Mouse (Mus musculus) kidney, embryonic 16.5 days (tissue): ENCODE results near the gene Sf3b1. TPM values are rescaled to one million over a fixed set of nuclear protein-coding genes. Genes with fewer than 3 reads are reported as not detected.
A peak's percentile ranks its signal among the peaks of the same experiment; 100 is the strongest.
"Not testable (repeated sequence)": the region's sequence is repeated elsewhere in the genome, so short reads cannot be mapped to it uniquely, and the experiment has no call there.

Experiments used
- ATAC-seq: fragments of 200-750 bp; cut with Nextera tagmentation; 2 replicates; pipeline ENCODE4 v1.8.0; 2017; ENCODE audit warnings: moderate TSS enrichment; ENCODE audit not compliant: low FRiP score, low TSS enrichment
- H3K27ac ChIP-seq: fragments of 300-500 bp; sonication (generic); 2 replicates; pipeline ENCODE4 v1.5.1; 2014; ENCODE audit warnings: low read length
- H3K27me3 ChIP-seq: fragments of 300-500 bp; sonication (generic); 2 replicates; pipeline ENCODE4 v1.6.1; 2014; ENCODE audit warnings: low read length, control low read depth, mixed read lengths; ENCODE audit not compliant: insufficient read depth
- H3K36me3 ChIP-seq: fragments of 300-500 bp; sonication (generic); 2 replicates; pipeline ENCODE4 v1.6.1; 2014; ENCODE audit warnings: low read length, control low read depth, mixed read lengths; ENCODE audit not compliant: insufficient read depth
- H3K4me1 ChIP-seq: fragments of 300-500 bp; sonication (generic); 2 replicates; pipeline ENCODE4 v1.6.1; 2014; ENCODE audit warnings: low read length, control low read depth, mixed read lengths; ENCODE audit not compliant: insufficient read depth
- H3K4me2 ChIP-seq: fragments of 300-500 bp; sonication (generic); replicated peaks from 2 replicates; pipeline ENCODE4 v1.6.1; 2014; ENCODE audit warnings: low read depth, low read length
- H3K4me3 ChIP-seq: fragments of 300-500 bp; sonication (generic); 2 replicates; pipeline ENCODE4 v1.5.1; 2014; ENCODE audit warnings: mild to moderate bottlenecking, low read length
- H3K9ac ChIP-seq: fragments of 300-500 bp; sonication (generic); replicated peaks from 2 replicates; pipeline ENCODE4 v1.6.1; 2014; ENCODE audit warnings: low read length
- H3K9me3 ChIP-seq: fragments of 300-500 bp; sonication (generic); 2 replicates; pipeline ENCODE4 v1.6.1; 2016; ENCODE audit warnings: low read length, control low read depth
- WGBS: fragments of 180-500 bp; shearing (Covaris S2); extraction: QIAGEN DNeasy Blood & Tissue Kit; methylation state at CpG from one replicate; pipeline ENCODE4 v1.1.7; 2014; 5-methylcytosine and 5-hydroxymethylcytosine counted together
- polyA plus RNA-seq: library from polyadenylated mRNA; unstranded; fragments of >200 nt; fragmentation: Nextera tagmentation; extraction: Ambion mirVana; gene quantifications from 2 replicates; pipeline ENCODE4 v1.2.1, GENCODE M21; 2015

The Sf3b1 gene
- polyA plus RNA-seq = 284 and 299 TPM in 2 replicates

DNA sequence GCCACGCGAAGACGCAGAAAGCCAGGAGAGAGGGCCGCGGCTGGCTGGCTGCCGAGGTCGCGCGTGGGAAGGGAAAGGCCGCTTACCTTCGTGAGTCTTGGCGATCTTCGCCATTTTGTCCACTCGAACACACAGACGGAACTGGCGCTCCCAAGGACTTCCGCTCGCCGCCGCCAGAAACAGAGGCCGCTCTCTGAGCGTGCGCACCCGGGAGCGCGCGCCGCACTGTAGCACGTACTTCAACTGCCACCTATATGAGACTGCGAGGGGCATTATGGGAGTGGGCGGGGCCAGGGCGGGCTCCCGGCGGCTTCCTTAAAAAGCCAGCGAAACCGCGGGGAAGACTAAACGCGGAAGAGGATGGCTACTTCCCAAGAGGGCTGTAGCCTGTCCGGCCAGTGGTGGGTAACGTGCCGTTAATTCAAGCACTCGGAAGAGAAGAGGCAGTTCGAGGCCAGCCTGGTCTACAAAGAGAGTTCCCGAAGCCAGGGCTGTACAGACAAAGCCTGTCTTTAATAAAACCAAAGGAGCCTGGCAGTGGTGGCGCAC lies at the start of gene Sf3b1:
Gene Sf3b1, minus strand, starts transcription at position 229 of the 549 bp plus-strand sequence.
- Histone ChIP-seq H3K27ac (peak within 1 kb of the TSS; percentile 93), H3K27me3 (no peaks in the 10 kb centered on the region), H3K4me1 (peaks cover 14% of the 10 kb centered on the region), H3K36me3 (no peaks in the 10 kb centered on the region), H3K4me2 (peak within 1 kb of the TSS; percentile 82), H3K4me3 (peak within 1 kb of the TSS; percentile 100), H3K9me3 (no peaks in the 10 kb centered on the region), H3K9ac (peak within 1 kb of the TSS; percentile 99)
- WGBS = 2% methylated on average over 46 of the region's 46 CpGs
- peak; percentile 98 for ATAC-seq

- no peak overlapping the region for H3K9ac ChIP-seq
- ATAC-seq = no peak
- peaks cover 32% of the 10 kb centered on the region for H3K36me3 ChIP-seq
Measured at GRCm38 (mm10) chr1:55076395-55076743, 49.1 kb upstream of the Sf3b1 start.

DNA sequence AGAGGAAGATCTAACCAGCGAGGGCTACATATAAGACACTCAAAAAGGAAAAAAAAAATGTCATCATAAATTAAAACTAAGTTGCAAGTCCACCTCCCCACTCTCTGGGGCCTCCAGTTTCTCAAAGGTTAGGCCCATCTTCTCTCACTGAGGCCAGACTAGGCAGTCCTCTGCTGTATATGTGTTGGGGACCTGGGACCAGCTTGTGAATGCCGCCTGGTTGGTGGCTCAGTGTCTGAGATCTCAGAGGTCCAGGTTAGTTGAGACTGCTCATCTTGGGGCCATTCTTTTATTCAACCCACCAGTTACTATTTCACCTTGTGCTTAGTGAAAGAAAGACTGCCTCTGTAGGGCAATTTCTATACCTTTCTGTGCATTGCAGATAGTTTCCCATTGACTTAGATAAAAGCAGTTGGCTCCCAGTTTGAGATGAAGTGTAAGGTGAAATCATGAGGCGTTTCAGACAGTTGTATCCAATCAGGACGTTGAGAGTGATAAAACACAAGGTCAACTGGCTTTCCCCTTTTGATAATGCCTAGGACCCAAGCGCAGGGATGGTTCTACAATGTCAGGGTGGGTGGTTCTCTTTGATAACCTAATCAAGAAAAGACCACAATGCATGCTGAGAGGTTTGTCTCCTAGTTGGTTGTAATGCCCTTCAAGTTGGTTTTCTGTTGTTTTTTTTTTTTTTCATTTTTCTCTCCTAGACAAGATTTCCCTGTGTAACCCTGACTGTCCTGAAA lies 48.5 kb upstream of the Sf3b1 start:
- Histone ChIP-seq H3K4me1 (0 out of 2 replicates have a peak, but pooled peaks cover 3% of the 10 kb centered on the region), H3K4me3 (no peak overlapping the region), H3K9ac (no peak overlapping the region), H3K36me3 (peaks cover 26% of the 10 kb centered on the region), H3K4me2 (no peak overlapping the region), H3K27me3 (no peaks in the 10 kb centered on the region), H3K9me3 (no peaks in the 10 kb centered on the region), H3K27ac (0 out of 2 replicates have a peak overlapping the region, but pooled peaks have one; percentile 10)
- 67% methylated on average over 5 of the region's 5 CpGs for WGBS
- no peak for ATAC-seq

More at GRCm38 (mm10) chr1:55076395-55076743, 49.1 kb upstream of the Sf3b1 start:
- Histone ChIP-seq H3K27me3 (no peaks in the 10 kb centered on the region), H3K4me1 (0 out of 2 replicates have a peak, but pooled peaks cover 3% of the 10 kb centered on the region), H3K4me3 (no peak overlapping the region), H3K4me2 (no peak overlapping the region), H3K27ac (no peak overlapping the region), H3K9me3 (no peaks in the 10 kb centered on the region)

DNA sequence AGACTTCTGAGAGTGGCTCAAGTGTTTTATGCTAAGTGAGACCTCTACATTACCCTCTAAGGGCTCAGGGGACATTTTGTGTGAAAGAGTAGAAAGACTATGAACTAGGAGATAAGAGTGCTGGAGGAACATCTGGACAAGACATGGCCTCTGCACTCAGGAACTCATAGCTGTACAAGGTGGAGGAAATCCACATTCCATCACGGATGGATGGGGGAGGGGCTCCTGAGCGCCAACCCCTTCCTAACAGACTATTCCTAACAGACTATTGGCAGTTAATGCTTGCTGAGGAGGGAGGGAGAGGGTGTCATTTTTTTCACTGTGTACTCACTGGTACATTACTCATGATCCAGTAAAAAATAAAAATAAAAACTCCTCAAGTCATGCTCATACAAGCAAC lies 47.5 kb upstream of the Sf3b1 start:
- Histone ChIP-seq H3K27me3 (no peaks in the 10 kb centered on the region), H3K9me3 (no peaks in the 10 kb centered on the region), H3K4me3 (no peak overlapping the region), H3K4me1 (0 out of 2 replicates have a peak, but pooled peaks cover 3% of the 10 kb centered on the region), H3K9ac (no peak overlapping the region), H3K4me2 (no peak overlapping the region), H3K27ac (no peak overlapping the region), H3K36me3 (peaks cover 17% of the 10 kb centered on the region)
- no peak for ATAC-seq
- 49% methylated on average over 2 of the region's 2 CpGs for WGBS

DNA sequence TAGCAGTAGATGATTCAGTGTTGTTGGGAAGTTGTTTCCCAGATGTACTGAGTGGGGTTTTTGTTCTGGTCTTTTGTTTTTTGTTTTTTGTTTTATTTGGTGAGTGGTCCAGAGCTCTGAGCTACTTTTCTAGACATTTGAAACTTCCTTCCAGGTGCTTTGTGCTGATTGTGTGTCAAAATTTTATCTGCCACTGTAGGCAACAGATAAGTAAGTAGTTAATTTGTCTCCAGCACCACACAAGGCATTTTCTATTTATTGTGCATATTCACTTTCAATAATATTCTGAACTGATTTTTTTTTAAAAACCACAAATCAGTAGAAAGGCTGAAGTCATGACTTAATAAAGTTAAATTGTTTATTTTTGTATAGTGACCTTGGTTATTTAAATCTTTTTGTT lies 45.0 kb upstream of the Sf3b1 start:
- not testable (repeated sequence) for H3K36me3 ChIP-seq, H3K27ac ChIP-seq, H3K9ac ChIP-seq, H3K4me1 ChIP-seq, H3K4me3 ChIP-seq, H3K27me3 ChIP-seq, H3K4me2 ChIP-seq, H3K9me3 ChIP-seq, ATAC-seq

GRCm38 (mm10) chr1:55061772-55062171 lies 34.5 kb upstream of the Sf3b1 start:
- ATAC-seq = no peak
- H3K9me3 ChIP-seq = no peaks in the 10 kb centered on the region
- WGBS = 92% methylated on average over 4 of the region's 4 CpGs

DNA sequence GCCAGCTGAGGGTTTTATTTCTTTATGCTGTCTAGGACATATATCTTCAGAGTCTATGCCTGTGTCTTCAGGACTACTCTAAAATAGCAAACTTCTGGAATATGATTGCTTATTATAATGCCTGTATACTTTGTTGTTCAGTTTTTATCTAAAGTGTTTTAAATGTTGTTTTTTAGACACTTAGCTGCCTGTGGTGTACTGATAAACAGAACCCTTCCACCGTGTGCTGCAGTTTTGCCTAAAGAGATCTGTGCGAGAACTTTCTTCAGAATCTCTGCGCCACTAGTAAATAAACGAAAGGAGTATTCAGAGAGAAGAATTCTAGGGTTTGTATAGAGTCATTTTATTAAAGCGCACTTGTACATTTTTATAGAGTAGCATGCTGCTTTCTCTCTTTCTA lies 33.8 kb upstream of the Sf3b1 start:
- no peaks in the 10 kb centered on the region for H3K27me3 ChIP-seq
- no peak overlapping the region for H3K27ac ChIP-seq
- H3K4me3 ChIP-seq = no peak overlapping the region
- ATAC-seq = no peak
- H3K9ac ChIP-seq = no peak overlapping the region
- no peaks in the 10 kb centered on the region for H3K4me1 ChIP-seq
- H3K36me3 ChIP-seq = no peaks in the 10 kb centered on the region
- H3K9me3 ChIP-seq = no peaks in the 10 kb centered on the region
- H3K4me2 ChIP-seq = no peak overlapping the region
- 90% methylated on average over 5 of the region's 5 CpGs for WGBS

More at GRCm38 (mm10) chr1:55061772-55062171, 34.5 kb upstream of the Sf3b1 start:
- Histone ChIP-seq H3K36me3 (0 out of 2 replicates have a peak, but pooled peaks cover 3% of the 10 kb centered on the region), H3K27ac (no peak overlapping the region), H3K9ac (no peak overlapping the region), H3K4me1 (no peaks in the 10 kb centered on the region), H3K4me2 (no peak overlapping the region), H3K27me3 (no peaks in the 10 kb centered on the region), H3K4me3 (no peak overlapping the region)

DNA sequence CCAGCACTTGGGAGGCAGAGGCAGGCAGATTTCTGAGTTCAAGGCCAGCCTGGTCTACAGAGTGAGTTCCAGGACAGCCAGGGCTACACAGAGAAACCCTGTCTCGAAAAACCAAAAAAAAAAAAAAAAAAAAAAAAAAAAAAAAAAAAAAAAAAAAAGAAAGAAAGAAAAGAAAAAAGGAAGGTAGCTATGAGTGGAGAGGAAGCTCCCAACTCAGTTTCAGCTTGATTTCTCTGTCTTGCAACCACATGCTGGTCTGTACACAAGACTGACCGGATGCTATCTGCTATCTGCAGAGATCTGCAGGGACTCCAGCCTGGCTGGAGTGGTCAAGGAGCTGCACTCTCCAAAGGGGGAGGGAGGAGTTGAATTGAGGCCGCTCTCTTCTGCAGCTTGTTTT lies 31.1 kb upstream of the Sf3b1 start:
- H3K4me3 ChIP-seq, H3K9me3 ChIP-seq, H3K4me1 ChIP-seq, H3K27ac ChIP-seq, H3K4me2 ChIP-seq, ATAC-seq, H3K27me3 ChIP-seq, H3K36me3 ChIP-seq, H3K9ac ChIP-seq: not testable (repeated sequence)
- 76% methylated on average over 2 of the region's 3 CpGs for WGBS

- no peaks in the 10 kb centered on the region for H3K36me3 ChIP-seq
- no peaks in the 10 kb centered on the region for H3K9me3 ChIP-seq
- ATAC-seq = no peak
- no peak overlapping the region for H3K27ac ChIP-seq
- H3K4me1 ChIP-seq = peaks cover 10% of the 10 kb centered on the region
- H3K9ac ChIP-seq = no peak overlapping the region
- 81% methylated on average over 5 of the region's 5 CpGs for WGBS
- no peak overlapping the region for H3K4me3 ChIP-seq
- no peak overlapping the region for H3K4me2 ChIP-seq
- H3K27me3 ChIP-seq = no peaks in the 10 kb centered on the region
Measured at GRCm38 (mm10) chr1:55055322-55056115, 28.2 kb upstream of the Sf3b1 start.
